Mouse (Mus musculus) ES-E14 (cell line): Measurements from ENCODE around the gene Ptgis.

Experiments used
- CHD2 ChIP-seq: IDR thresholded peaks from 2 replicates; pipeline ENCODE4 v1.6.1; 2014; ENCODE audit warnings: mild to moderate bottlenecking, low read depth, low read length, inconsistent platforms
- HCFC1 ChIP-seq: IDR thresholded peaks from 2 replicates; pipeline ENCODE4 v1.6.1; 2012; ENCODE audit warnings: low read length, inconsistent platforms, borderline replicate concordance; ENCODE audit not compliant: insufficient read depth
- MAFK ChIP-seq: IDR thresholded peaks from 2 replicates; pipeline ENCODE4 v1.6.1; 2014; ENCODE audit warnings: mild to moderate bottlenecking, low read depth, low read length, inconsistent platforms; ENCODE audit not compliant: insufficient read depth
- ZC3H11A ChIP-seq: IDR thresholded peaks from 2 replicates; pipeline ENCODE4 v1.6.1; 2012; ENCODE audit warnings: low read depth, mild to moderate bottlenecking, inconsistent platforms, low read length, borderline replicate concordance
- ZNF384 ChIP-seq: IDR thresholded peaks from 2 replicates; pipeline ENCODE4 v1.6.1; 2012; ENCODE audit warnings: low read depth, low read length, inconsistent platforms

GRCm38 (mm10) chr2:167272706-167273105 lies 32.3 kb upstream of the Ptgis start:
- TF ChIP-seq ZC3H11A = no peak
- TF ChIP-seq HCFC1 = no peak
- TF ChIP-seq MAFK = no peak
- no peak for TF ChIP-seq ZNF384
- TF ChIP-seq CHD2 = no peak
